Mouse (Mus musculus) heart, postnatal 0 days (tissue): ENCODE data around the gene Stk19. TPM values are rescaled to one million over a fixed set of nuclear protein-coding genes. Genes with fewer than 3 reads are reported as not detected.
"Not testable (repeated sequence)": the region's sequence is repeated elsewhere in the genome, so short reads cannot be mapped to it uniquely, and the experiment has no call there.

Source experiments
- ATAC-seq: fragments of 200-750 bp; cut with Nextera tagmentation; 2 replicates; pipeline ENCODE4 v1.8.0; 2017; ENCODE audit warnings: low read depth, moderate number of reproducible peaks, moderate library complexity; ENCODE audit not compliant: insufficient read depth
- DNase-seq: peaks from one replicate; pipeline ENCODE4 v3.0.0-alpha.2; 2016; ENCODE audit warnings: low spot score
- H3K27ac ChIP-seq: fragments of 300-500 bp; sonication (generic); 2 replicates; pipeline ENCODE4 v1.5.1; 2014; ENCODE audit warnings: low read depth, mild to moderate bottlenecking
- H3K27me3 ChIP-seq: fragments of 300-500 bp; sonication (generic); 2 replicates; pipeline ENCODE4 v1.6.1; 2014; ENCODE audit warnings: low read length, mixed read lengths; ENCODE audit not compliant: control insufficient read depth, insufficient read depth
- H3K36me3 ChIP-seq: fragments of 300-500 bp; sonication (generic); replicated peaks from 2 replicates; pipeline ENCODE4 v1.6.1; 2014; ENCODE audit warnings: low read length, mixed read lengths; ENCODE audit not compliant: control insufficient read depth, insufficient read depth
- H3K4me1 ChIP-seq: fragments of 300-500 bp; sonication (generic); 2 replicates; pipeline ENCODE4 v1.6.1; 2014; ENCODE audit warnings: antibody characterized with exemption; ENCODE audit not compliant: control insufficient read depth, insufficient read depth
- H3K4me2 ChIP-seq: fragments of 300-500 bp; sonication (generic); 2 replicates; pipeline ENCODE4 v1.6.1; 2014; ENCODE audit warnings: low read depth, mild to moderate bottlenecking, low read length, moderate library complexity
- H3K4me3 ChIP-seq: fragments of 300-500 bp; sonication (generic); 2 replicates; pipeline ENCODE4 v1.5.1; 2014; ENCODE audit warnings: low read depth, low read length
- H3K9ac ChIP-seq: fragments of 300-500 bp; sonication (generic); replicated peaks from 2 replicates; pipeline ENCODE4 v1.6.1; 2014; ENCODE audit warnings: low read depth, low read length, mixed read lengths
- H3K9me3 ChIP-seq: fragments of 300-500 bp; sonication (generic); replicated peaks from 2 replicates; pipeline ENCODE4 v1.6.1; 2016; ENCODE audit warnings: low read length; ENCODE audit not compliant: control insufficient read depth
- CTCF ChIP-seq: IDR thresholded peaks from 2 replicates; pipeline ENCODE4 v1.5.1; 2016; ENCODE audit warnings: antibody characterized with exemption, control low read depth, low read depth
- EP300 ChIP-seq: IDR thresholded peaks from 2 replicates; pipeline ENCODE4 v1.6.1; 2016; ENCODE audit warnings: antibody characterized with exemption, low read depth
- WGBS: fragments of 180-500 bp; shearing (Covaris S2); extraction: QIAGEN DNeasy Blood & Tissue Kit; methylation state at CpG from one replicate; pipeline ENCODE4 v1.1.7; 2014; 5-methylcytosine and 5-hydroxymethylcytosine counted together
- polyA plus RNA-seq: library from polyadenylated mRNA; unstranded; fragments of >200 nt; fragmentation: Nextera tagmentation; extraction: Ambion mirVana; gene quantifications from 2 replicates; pipeline ENCODE4 v1.2.1, GENCODE M21; 2015
- total RNA-seq: library from RNA; depleted of rRNA; stranded (reverse); fragments of >200 nt; gene quantifications from 2 replicates; pipeline ENCODE4 v1.2.3, GENCODE M21; 2014; ENCODE audit warnings: low replicate concordance

The Stk19 gene
- total and polyA plus RNA-seq, 2 experiments from 2014 or later: 9.2 to 20.5 TPM

DNA sequence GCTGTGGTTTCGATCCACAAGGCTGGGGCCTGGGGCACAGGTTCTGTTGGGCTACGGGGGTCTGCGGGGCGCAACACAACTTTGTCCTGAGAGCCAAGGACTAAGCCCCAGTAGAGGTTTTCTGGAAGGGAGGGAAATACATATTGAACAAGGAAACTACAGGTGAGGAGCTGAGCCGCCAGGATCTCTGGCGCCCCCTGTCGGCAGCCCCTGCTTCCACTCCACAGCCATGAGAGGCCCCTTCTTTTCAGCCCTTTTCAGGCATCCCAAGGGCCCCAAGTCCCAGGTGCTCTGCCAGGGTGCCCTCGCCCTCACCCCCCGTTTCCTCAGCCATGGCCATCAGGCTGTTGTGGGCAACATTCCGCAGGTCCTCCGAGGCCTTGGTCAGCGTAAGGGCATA, 23.0 kb downstream of the Stk19 start:
- H3K27me3 ChIP-seq, ATAC-seq, H3K9ac ChIP-seq, H3K4me1 ChIP-seq, H3K4me3 ChIP-seq, H3K36me3 ChIP-seq, H3K27ac ChIP-seq, H3K9me3 ChIP-seq, H3K4me2 ChIP-seq, DNase-seq: not testable (repeated sequence)
- WGBS: 59% methylated on average over 12 of the region's 12 CpGs
- TF ChIP-seq CTCF: peak; percentile 45

DNA sequence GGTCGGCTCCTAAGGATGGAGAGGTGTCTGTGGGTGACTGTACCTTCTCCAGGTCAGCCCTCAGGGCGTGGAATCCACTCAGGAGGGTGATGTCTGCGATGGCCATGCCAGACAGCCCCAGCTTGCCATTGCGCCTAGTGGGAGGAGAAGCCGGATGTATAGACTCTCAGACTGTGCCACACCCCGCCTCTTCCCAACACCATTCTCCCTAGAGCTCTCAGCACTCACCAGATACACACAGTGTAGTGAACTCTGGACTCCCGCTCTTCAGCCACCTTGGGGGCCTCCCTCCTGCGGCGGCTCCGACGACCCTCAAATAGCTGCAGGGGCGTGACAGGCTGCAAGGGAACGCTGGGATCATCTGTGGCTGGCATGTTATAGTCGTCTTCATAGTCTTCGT, 25.5 kb downstream of the Stk19 start:
- no peak for ATAC-seq
- H3K9me3 ChIP-seq: no peaks in the 10 kb centered on the region
- H3K4me1 ChIP-seq: no peaks in the 10 kb centered on the region
- H3K4me2 ChIP-seq: no peak overlapping the region
- DNase-seq: no peak
- H3K27ac ChIP-seq: no peak overlapping the region
- no peak for TF ChIP-seq CTCF
- no peak for TF ChIP-seq EP300
- WGBS: 63% methylated on average over 15 of the region's 15 CpGs
- H3K9ac ChIP-seq: no peak overlapping the region
- no peak overlapping the region for H3K4me3 ChIP-seq
- H3K36me3 ChIP-seq: no peaks in the 10 kb centered on the region
- H3K27me3 ChIP-seq: no peaks in the 10 kb centered on the region

DNA sequence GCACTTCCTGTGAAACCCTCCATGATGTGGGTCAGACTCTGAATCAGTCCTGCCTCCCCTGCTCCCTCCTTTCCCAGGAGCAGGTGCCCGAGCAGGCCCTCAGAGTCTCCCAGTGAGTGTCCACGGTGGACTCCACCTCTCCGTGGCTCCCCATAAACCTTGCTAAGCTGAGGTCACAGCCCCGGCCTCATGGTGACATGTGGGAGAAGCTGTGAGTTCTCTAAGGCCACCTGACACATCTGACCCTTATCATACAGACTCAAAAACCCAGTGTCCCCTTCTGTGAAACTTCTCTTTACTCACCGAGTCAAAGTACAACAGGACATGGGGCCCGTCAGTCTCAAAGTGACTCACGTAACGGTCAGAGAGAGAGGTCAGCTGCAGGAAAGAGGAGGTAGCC, 25.9 kb downstream of the Stk19 start:
- H3K4me3 ChIP-seq, H3K4me2 ChIP-seq, H3K9ac ChIP-seq, H3K9me3 ChIP-seq, H3K4me1 ChIP-seq, H3K36me3 ChIP-seq, ATAC-seq, H3K27me3 ChIP-seq, H3K27ac ChIP-seq, DNase-seq: not testable (repeated sequence)
- WGBS: 70% methylated on average over 8 of the region's 8 CpGs

DNA sequence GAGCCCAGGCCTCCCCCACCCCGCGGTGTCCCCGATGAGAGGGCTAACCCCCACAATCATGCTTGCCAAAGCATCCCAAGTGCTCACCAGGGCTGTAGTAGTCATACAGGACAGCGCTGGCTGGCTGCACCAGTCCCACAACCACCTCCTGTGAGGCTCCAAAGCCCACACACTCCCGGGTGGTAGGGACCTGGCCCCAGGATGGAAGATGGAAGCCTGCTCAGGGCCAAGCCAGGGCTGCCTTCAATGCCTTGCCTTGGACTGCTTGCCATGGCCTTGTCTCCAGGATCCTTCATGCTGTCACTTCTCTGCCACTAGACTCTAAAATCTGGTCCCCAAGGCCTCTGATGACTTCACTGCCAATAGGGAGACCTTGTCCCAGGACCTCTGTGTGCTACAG, 26.3 kb downstream of the Stk19 start:
- DNase-seq, H3K36me3 ChIP-seq, H3K9me3 ChIP-seq, H3K4me1 ChIP-seq, H3K4me2 ChIP-seq, H3K9ac ChIP-seq, ATAC-seq, H3K27me3 ChIP-seq, H3K27ac ChIP-seq, H3K4me3 ChIP-seq: not testable (repeated sequence)
- WGBS: 80% methylated on average over 5 of the region's 5 CpGs

DNA sequence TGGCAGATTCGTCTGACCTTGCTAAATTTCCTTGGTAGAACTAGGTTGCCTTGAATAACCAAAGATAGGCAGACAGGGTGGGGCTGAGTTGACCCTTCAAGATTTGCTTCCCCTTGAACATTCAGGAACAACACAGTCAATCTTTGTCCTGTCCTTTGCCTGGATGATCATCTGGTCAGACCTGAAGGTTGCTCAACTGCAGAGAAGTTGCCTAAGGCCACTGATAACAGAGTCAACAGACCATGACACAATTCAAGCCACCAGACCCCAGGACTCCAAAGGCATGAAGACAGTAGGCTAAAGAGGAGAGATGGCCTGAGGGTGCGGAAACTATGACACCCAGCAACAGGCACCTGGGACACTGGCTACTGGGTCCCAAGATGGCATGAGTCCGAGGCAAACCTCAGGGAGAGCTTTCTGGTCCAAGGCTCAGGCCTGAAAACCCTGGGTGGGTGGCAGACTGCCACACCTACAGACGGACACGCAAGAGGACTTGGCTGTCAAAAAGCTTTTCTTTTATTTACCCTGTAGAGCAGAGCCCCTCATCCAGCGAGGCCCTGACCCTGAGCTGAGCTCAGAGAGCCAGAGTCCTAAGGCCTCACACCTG, 28.0 kb downstream of the Stk19 start:
- Histone ChIP-seq H3K4me3 (no peak overlapping the region), H3K36me3 (no peaks in the 10 kb centered on the region), H3K4me2 (no peak overlapping the region), H3K4me1 (no peaks in the 10 kb centered on the region), H3K27ac (no peak overlapping the region), H3K9me3 (peaks cover 7% of the 10 kb centered on the region; the same call in 1 of the 2 replicates), H3K9ac (no peak overlapping the region), H3K27me3 (no peaks in the 10 kb centered on the region)
- 72% methylated on average over 6 of the region's 6 CpGs for WGBS
- DNase-seq: no peak
- TF ChIP-seq EP300: no peak
- no peak for TF ChIP-seq CTCF
- ATAC-seq: no peak

DNA sequence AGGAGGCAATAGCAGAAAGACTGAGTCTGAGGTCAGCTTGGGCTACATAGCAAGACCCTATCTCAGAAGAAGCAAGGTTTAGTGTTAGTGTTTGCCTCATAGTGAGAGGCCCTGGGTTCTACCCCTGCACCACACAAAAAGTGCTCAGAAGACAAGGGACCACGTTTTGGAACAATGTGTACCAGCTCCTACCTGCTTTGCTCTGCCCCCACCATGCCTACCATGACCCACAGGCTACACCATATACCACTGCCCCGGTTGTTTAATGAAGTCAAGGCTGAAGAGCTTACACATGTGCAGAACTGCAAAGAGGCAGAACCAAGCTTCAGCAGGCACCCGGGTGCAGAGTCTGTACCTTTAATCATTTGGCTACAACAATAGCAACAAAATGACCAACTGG, 29.6 kb downstream of the Stk19 start:
- Histone ChIP-seq H3K4me3 (no peak overlapping the region), H3K4me2 (no peak overlapping the region), H3K4me1 (no peaks in the 10 kb centered on the region), H3K9ac (no peak overlapping the region), H3K27ac (no peak overlapping the region), H3K9me3 (peaks cover 7% of the 10 kb centered on the region; the same call in 1 of the 2 replicates), H3K27me3 (no peaks in the 10 kb centered on the region), H3K36me3 (no peaks in the 10 kb centered on the region)
- no peak for TF ChIP-seq EP300
- no peak for TF ChIP-seq CTCF
- no peak for DNase-seq
- 54% methylated on average over 3 of the region's 3 CpGs for WGBS
- ATAC-seq: no peak
